Mouse (Mus musculus): ENCODE results near the gene Adrm1.

Gene Adrm1

GRCm38 (mm10) chr2:180184752-180185109 is 13.4 kb downstream of the Adrm1 start:
- no peak for DNase-seq (ENCODE audit: low spot score in 2 of 2)

- no peak for DNase-seq (ENCODE audit: low spot score in 2 of 2)
These were observed 14.4 kb downstream of the Adrm1 start for GRCm38 (mm10) chr2:180185686-180186085.

GRCm38 (mm10) chr2:180187362-180187761 is 16.1 kb downstream of the Adrm1 start:
- peak in 1 of 2 experiments; percentile 34 for DNase-seq (ENCODE audit: low spot score in 2 of 2)

- DNase-seq (ENCODE audit: low spot score in 2 of 2) = no peak
These were observed 25.5 kb downstream of the Adrm1 start for GRCm38 (mm10) chr2:180196610-180197322.

- DNase-seq (ENCODE audit: low spot score in 2 of 2) = no peak
These were observed 26.2 kb downstream of the Adrm1 start for GRCm38 (mm10) chr2:180197323-180198037.

- DNase-seq (ENCODE audit: low spot score in 2 of 2) = no peak
These were observed 27.5 kb downstream of the Adrm1 start for GRCm38 (mm10) chr2:180198782-180199181.

GRCm38 (mm10) chr2:180200681-180201080 is 29.4 kb downstream of the Adrm1 start:
- DNase-seq (ENCODE audit: low spot score in 2 of 2) = no peak

GRCm38 (mm10) chr2:180201303-180201702 is 30.0 kb downstream of the Adrm1 start:
- DNase-seq (ENCODE audit: low spot score in 2 of 2) = no peak

GRCm38 (mm10) chr2:180202263-180202662 is 31.0 kb downstream of the Adrm1 start:
- DNase-seq (ENCODE audit: low spot score in 2 of 2) = no peak

GRCm38 (mm10) chr2:180202805-180203204 is 31.5 kb downstream of the Adrm1 start:
- DNase-seq (ENCODE audit: low spot score in 2 of 2) = no peak

- no peak for DNase-seq (ENCODE audit: low spot score in 2 of 2)
These were observed 33.2 kb downstream of the Adrm1 start for GRCm38 (mm10) chr2:180204501-180204900.

- DNase-seq (ENCODE audit: low spot score in 2 of 2) = no peak
These were observed 34.0 kb downstream of the Adrm1 start for GRCm38 (mm10) chr2:180205083-180205955.

GRCm38 (mm10) chr2:180205956-180206280 is 34.6 kb downstream of the Adrm1 start:
- DNase-seq (ENCODE audit: low spot score in 2 of 2) = no peak

GRCm38 (mm10) chr2:180207840-180208239 is 36.6 kb downstream of the Adrm1 start:
- no peak for DNase-seq (ENCODE audit: low spot score in 2 of 2)

GRCm38 (mm10) chr2:180208976-180209375 is 37.7 kb downstream of the Adrm1 start:
- DNase-seq (ENCODE audit: low spot score in 2 of 2) = no peak

- DNase-seq (ENCODE audit: low spot score in 2 of 2) = no peak
These were observed 41.0 kb downstream of the Adrm1 start for GRCm38 (mm10) chr2:180212255-180212654.

GRCm38 (mm10) chr2:180214352-180214978 is 43.2 kb downstream of the Adrm1 start:
- no peak for DNase-seq (ENCODE audit: low spot score in 2 of 2)

- no peak for DNase-seq (ENCODE audit: low spot score in 2 of 2)
These were observed 43.8 kb downstream of the Adrm1 start for GRCm38 (mm10) chr2:180215011-180215461.

- DNase-seq (ENCODE audit: low spot score in 2 of 2) = no peak
These were observed 44.7 kb downstream of the Adrm1 start for GRCm38 (mm10) chr2:180215951-180216350.

GRCm38 (mm10) chr2:180216921-180217320 is 45.6 kb downstream of the Adrm1 start:
- no peak for DNase-seq (ENCODE audit: low spot score in 2 of 2)

GRCm38 (mm10) chr2:180217587-180217986 is 46.3 kb downstream of the Adrm1 start:
- DNase-seq (ENCODE audit: low spot score in 2 of 2) = peak in 1 of 2 experiments; percentile 42

- no peak for DNase-seq (ENCODE audit: low spot score in 2 of 2)
These were observed 47.0 kb downstream of the Adrm1 start for GRCm38 (mm10) chr2:180218241-180218640.

Measured in frontal cortex, postnatal 36 days (tissue).